Mouse (Mus musculus) frontal cortex, postnatal 10 days (tissue): ENCODE data around the gene Acot12.

ENCODE experiments used
- DNase-seq, 2 experiments: peaks; one replicate each; pipeline ENCODE4 v3.0.0; 2022; ENCODE audit warnings: low spot score in 2 of 2, mixed read lengths in 1 of 2

Acot12 gene

GRCm38 (mm10) chr13:91826066-91826465 lies 84.8 kb downstream of the Acot12 start:
- no peak for DNase-seq

GRCm38 (mm10) chr13:91827876-91828275 lies 86.6 kb downstream of the Acot12 start:
- DNase-seq, result no peak
